Mouse (Mus musculus): ENCODE measurements around the gene Nectin2.

DNA sequence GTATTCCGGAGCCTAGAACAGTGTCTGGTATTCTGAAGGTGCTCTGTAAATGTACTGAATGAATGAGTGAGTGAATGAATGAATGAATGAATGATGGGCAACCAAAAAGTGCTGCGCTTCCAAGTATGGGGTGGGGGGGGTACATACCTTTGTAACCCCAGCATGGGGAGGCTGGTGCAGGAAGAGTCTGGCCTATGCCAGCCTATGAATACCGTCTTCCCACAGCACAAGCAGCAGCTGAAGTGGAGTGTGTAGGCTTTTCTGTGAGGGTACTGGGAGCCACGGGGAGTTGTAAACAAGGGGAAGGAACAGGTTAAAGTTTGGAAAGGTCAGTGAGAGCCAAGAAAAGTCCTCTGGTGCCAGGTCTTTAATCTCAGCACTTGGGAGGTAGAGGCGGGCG, 6.5 kb downstream of the Nectin2 start:
- TF ChIP-seq GATA1 (IDR thresholded peaks at IDR 0.05; ENCODE audit: borderline replicate concordance, low read length): no peak
- no peak for TF ChIP-seq FLI1 (IDR thresholded peaks at IDR 0.05; ENCODE audit: low read length)
